Mouse (Mus musculus): ENCODE measurements around the gene Ppp2r5c.

Ppp2r5c gene

DNA sequence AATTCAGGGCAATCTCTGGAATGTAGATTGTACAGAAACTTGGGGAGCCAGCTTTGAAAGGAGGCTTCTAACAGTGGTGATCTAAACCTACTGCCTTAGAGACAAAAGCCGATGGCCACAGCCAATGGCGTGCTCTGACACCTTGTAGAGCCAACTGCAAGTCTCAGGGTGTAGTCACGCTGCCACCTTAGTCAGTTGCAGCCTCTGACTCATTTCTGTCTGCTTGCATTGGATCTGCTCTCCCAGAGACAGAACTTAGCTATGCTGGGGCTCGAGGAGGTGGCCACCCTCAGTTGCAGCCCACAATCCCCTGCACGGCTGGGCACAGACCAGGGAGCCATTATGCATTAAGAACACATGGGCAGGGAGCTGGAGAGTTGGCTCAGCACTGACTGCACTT lies 106.4 kb downstream of the Ppp2r5c start:
- 61% methylated on average over 5 of the region's 5 CpGs for WGBS

DNA sequence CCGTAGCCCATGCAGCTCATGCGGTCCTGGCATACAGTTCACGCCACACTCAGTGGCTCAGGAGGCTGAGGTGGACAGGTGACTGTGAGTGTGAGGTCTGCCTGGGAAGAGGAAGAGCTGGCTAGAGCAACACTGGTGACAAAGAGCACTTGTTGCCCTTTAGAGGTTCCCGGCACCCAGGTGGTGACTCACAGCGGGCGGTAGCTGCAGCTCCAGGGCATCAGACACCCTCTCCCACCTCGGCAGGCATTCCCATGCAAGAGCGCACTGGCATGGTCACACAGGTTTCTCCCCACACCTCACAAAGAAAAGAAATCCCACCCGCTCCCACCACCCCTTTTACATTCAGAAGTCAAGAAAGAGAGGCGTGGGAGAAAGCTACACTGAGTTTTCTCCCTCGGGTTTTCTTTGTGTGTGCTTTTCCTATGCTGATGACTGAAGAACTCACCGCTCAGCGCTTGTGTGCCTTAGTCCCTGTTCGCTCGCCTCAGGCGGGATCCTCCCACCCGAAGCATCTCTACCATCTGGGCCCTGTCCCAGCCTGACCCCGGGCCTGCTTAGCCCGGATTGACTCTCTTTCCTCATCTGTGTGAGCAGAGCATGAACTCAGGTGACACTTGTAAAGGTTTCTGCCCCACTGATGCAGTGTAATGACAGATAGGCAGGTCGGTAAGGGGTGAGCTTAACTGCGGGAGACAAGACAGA lies 108.8 kb downstream of the Ppp2r5c start:
- 60% methylated on average over 21 of the region's 21 CpGs for WGBS

DNA sequence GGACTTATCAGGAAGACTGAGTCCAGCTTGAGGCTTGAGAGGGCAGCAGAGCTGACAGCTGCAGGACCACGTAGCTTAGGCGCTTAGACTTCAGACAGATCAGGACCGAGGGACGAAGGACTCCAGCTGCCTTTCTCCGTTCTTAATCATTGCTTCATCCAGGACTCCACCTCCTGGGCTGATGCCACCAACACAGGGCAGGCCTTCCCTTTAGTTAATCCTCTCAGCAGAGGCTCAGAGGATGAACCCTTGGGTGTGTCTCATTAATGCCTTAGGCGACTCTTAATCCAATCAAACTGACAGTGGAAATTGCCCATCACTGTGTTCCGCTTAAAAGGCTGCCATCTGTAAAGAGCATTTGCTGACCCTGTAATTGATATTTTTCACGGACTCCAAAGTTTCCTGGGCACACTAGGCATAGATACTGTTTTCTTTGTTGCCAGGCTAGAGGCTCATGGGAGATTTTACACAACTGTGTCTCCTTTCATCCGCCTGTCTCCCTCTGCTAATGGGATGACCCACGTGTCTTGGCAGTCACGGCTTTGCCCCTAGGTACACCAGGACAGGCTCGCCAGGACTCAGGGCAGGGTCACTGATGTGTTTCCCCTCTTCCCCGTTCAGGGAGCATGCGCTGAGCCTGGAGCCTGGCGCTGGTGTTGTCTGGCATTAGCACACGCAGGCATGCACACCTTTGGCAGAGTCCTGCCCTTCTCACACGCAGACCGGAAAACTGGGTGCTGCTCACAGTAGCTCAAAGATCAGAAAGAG lies 110.1 kb downstream of the Ppp2r5c start:
- WGBS, result 75% methylated on average over 18 of the region's 18 CpGs

DNA sequence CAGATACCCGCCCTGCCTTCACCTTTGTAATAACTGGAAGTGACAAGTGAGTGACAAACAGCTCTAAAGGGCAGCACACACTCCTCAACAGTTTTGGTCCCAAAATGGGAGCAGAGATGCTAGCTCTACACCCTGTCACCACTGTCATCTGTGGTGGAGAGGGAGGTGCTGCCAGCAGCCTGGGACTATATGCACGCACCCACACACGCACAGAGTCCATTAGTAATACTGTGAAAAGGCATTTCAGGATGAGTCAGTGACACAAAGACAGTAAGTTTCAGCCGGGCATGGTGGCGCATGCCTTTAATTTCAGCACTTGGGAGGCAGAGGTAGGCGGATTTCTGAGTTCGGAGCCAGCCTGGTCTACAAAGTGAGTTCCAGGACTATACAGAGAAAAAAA lies 111.3 kb downstream of the Ppp2r5c start:
- WGBS, result 68% methylated on average over 7 of the region's 7 CpGs

DNA sequence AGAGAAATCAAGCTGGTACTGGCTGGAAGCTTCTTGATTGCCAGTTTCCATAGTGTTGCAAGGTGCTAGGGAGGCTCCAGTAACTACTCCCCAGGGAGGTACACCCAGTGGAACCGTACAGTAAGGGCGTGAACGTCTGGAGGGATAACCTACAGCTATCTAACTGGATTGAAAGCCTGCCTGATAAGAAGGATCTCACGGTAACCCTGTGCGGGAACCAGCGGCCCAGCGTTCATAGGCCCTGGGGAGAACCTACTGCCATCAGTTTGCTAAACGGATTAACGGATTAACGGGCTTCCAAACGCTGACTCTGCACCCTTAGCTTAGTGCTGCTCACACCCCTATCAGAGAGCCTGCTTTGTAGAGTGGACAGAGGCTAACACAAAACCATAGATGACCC lies 116.5 kb downstream of the Ppp2r5c start:
- WGBS, result 84% methylated on average over 11 of the region's 11 CpGs

DNA sequence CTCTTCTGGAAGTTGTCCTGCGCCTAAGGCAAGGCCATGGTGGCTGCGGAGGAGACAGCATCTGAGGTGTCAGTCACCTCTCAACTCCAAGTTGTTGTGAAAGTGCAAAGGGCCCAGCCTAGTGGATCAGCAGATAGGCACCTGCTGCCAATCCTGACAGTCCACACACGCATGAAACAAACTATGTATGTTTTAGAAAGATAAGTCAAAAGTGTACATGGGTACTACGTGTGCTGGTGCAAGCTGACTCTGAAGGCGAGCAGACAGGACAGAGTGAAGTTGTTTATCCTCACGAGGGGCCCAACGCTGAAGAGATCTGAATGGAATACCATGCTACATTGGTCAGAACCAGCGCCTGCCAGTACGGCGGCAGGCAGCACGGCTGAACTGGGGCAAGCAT lies 117.9 kb downstream of the Ppp2r5c start:
- WGBS, result 96% methylated on average over 11 of the region's 11 CpGs

DNA sequence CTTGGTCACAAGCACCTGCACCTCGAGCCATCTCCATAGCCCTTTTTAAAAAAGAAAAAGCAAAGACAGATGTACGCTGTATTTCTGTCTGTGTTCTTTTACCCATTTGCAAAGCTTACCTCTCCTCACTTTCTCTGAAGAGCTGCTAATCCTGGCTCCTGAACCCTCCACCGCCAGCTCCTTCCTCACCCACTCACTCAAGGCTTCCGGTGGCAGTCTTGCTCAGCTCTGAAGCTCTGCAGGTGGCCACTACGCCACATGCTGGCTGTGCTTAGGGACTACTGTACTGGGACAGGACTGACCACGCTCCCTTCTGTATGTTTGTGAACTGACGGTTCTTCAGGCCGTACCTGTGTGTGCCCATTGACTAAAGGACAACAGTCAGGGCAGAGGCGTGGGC lies 119.4 kb downstream of the Ppp2r5c start:
- 60% methylated on average over 9 of the region's 9 CpGs for WGBS

DNA sequence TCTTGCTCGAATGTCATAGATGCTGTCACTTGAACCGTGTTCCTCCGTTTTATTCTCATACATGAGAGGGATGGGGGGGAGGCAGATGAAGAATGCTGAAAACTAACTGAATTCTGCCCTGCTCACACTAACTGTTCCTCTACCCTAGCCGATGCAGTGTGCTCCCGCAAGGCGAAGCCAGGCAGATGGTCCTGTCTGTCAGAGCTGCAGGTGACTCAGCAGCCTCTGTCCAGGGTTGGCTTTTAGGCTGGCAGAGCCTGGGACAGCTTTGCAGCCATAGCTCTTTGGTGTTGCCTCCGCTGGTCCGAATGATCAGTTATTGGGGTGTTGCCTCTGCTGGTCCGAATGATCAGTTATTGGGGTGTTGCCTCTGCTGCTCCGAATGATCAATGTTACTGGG lies 124.1 kb downstream of the Ppp2r5c start:
- 76% methylated on average over 10 of the region's 10 CpGs for WGBS

DNA sequence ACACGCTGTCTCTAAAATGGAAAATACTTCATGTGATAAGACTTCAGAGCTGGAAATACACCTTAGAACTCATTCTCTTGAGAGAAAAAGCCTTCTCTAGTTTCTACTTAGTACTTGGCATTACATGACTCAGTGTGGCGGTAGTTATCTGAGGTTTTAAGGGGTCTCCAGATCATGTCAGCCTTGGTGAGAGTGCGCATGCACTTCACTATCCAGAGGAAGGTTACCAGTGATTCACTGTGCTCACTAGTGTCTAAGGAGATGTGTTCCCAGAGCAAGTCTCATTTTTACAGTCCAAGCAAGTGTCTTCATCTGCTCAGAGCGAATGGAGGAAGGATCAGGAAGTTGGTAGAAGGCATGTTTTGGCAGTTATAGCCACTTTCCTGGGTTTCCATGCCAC lies 125.4 kb downstream of the Ppp2r5c start:
- WGBS, result 94% methylated on average over 4 of the region's 4 CpGs

DNA sequence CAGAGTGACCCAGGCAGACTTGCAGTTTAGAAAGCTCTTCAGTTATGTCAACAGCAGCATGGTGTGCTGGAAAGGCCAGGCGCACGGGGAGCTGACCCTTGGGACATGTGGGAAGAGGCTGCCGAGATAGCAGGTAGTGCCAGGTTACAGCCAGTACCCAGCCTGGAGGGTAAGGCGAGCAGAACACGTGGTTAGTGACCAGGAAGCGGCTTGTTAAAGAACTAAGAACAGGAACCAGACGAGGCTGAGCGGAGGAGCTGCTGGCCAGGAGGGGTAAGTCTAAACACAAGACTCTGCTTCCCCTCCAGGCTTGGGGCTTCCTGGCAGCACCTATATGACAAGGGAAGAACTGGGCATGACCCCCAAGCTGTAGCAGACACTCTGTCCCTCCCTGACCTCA lies 126.7 kb downstream of the Ppp2r5c start:
- 86% methylated on average over 8 of the region's 8 CpGs for WGBS

DNA sequence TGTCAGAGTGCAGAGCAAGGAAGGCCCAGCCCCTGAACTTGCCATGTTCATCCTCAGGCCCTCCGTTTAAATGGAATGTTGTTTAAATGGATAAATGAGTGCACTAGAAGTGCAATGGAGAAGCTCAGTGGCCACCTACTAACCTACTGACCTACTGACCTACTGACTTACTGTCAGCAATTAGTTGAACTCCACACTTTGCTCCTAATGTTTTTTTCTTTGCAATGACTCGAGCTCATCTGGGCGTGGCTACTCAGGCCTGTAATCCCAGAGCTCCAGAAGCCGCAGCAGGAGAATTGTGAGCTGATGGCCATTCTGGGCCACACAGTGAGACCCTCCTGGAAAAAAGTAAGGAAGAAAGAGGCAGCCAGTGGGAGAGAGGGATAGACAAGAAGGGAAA lies 129.0 kb downstream of the Ppp2r5c start:
- WGBS, result 85% methylated on average over 4 of the region's 4 CpGs

DNA sequence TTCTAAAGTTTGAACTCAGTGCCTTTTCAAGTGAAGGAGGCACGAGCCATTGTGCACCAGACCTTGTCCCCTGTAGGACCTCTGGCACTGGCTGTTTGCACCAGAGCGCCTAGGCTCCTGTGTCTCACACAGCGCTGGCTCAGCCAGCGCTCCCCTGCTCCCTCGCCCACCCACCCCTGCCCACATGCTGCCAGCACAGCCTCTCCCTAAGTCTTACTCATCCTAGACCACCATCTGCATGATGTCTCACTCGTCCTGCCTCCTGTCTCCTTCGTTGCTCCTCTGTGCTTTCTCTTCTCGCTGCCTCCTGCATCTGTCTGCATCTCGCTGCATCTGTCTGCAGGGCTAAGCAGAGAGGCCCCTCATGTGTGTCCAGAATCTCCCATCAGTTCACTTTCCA lies 131.4 kb downstream of the Ppp2r5c start:
- WGBS, result 57% methylated on average over 9 of the region's 9 CpGs

DNA sequence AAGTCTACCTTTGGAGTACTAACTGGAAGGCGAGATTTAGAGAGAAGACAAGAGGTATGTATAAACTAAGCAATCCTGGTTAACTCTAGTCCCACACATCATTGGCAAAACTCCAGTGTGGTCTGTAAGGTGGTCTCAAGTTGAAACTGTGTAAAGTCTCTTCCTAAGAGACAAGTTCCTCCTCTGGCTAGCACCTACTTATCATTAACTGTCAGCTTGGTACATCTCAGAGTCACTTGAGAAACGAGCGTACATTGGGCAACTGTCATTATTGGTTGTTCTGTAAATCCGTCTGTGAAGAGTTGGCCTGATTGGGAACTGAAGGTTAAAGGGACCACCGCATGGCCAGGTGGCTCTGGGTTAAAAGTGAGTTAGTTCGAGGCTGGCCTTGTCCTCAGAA lies 141.7 kb downstream of the Ppp2r5c start:
- WGBS, result 86% methylated on average over 6 of the region's 6 CpGs

DNA sequence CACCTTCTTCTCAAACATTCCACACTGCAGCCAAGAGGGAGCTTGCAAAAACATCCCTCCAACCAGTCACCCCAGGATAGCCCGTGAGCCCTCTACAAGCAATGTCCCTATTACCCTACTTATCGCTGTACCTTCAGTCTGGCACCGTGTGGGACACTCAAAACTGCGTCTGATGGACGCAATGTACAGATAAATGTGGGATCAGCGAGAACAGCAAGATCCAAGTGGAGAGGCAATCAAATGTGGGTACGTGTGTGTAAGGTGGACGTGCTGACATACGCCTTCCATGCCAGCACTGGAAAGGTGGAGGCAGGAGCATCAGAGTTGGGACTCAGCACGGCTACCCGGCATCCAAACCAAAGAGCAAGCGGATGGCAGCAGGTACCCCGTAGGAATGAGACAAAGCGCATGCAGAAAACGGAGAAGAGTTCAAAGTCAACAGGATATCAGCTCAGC lies 143.9 kb downstream of the Ppp2r5c start:
- WGBS, result under 1% methylated on average over 15 of the region's 15 CpGs

DNA sequence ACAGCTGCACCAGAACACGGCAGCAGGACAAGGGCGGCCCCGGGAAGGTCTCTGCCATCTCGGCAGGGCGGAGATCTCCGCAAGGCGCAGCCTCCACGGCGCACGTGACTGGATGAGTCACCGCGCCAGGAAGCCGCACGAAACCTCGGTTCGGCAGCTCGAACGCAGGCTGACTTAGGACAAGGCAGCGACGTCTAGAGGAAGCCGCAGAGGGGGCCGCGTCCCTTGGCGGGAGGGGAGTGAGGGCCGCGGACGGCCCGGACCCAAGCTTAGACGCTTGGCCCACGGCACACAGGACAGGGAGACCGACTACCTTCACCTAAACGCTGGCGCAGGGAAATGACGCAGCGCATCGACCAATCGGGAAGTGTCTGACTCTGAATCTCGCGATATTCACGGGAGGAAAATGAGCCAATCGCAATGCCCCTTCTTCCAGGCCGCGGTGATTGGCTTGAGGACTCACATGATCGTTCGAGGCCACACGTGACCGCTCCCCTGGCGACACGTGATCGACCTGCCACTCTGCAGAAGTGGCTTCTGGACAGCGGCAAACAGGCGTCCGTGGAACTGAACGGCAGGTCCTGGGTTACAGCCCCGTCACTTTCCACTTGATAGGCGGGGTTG lies 144.5 kb downstream of the Ppp2r5c start:
- under 1% methylated on average over 56 of the region's 56 CpGs for WGBS

DNA sequence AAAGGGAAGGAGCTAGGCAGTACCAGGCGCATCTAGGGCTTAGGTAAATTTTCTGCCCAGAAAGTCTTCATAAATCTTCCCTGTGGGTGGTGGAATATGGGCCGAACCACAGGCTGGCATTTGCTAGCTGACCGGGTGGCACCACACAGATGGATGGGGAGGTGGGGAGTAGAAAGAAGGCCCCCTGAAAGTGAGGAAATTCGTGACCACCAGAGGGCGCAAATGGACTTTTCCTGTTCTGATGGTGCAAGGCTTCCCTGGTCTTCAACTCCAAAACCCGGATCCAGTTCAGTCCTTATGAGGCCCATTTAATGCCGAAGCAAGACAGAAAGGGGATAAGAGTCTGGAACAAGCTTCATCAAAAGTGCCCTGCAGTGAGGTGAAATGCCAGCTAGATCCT lies 151.6 kb downstream of the Ppp2r5c start:
- 8% methylated on average over 7 of the region's 7 CpGs for WGBS

DNA sequence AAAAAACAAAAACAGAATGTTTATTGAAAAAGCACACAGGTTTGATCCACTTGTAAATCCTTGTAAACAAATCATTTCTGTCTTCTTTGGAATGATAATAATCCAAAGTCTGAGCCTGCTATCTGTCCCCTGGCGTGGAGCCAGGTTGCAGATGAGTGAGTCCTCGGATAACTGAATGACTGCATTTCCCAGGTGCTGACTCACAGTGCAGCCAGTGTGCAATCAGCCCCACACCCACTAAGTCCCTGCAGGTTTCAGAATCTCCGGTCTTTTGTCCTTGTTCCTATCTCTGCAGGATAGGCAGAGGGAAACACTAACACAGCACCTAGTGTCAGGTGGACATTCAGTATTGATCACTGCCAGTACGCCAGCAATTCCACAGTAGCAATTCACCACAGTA lies 152.9 kb downstream of the Ppp2r5c start:
- WGBS, result 39% methylated on average over 4 of the region's 4 CpGs

DNA sequence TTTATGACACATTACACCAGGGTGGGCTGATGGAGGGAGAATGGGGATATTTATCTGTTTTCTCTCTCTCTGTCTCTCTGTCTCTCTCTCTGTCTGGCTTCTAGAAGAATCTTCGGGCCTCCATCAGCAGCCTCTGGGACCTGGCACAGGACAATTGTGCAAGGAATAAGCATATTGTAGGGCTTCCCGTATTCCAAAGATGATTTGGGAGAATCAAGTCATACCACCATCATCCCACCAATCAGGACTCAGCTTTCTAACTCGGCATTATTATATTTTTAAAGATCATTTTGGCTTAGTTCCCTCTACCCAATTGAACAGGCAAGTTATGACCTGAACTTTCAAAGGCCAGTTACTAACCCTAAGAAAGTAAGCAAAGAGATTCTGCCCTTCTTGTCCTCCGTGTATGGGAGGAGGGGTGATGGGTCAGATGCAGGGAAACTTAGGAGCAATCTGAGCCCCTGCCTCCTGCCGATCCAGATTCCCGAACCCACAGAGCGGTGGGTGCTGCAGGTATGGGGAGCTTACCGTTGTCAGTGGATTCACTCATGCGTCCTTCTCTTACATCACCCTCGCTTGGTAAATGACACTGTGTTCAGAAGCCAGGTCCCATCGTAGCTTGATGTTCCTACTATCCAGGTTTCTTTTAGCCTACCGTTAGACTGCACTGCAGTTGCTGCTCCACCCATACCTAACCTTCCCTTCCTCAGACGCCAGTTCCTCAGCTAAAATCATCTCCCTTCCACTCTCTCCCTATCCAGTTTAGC lies 153.5 kb downstream of the Ppp2r5c start:
- WGBS, result 25% methylated on average over 13 of the region's 13 CpGs

DNA sequence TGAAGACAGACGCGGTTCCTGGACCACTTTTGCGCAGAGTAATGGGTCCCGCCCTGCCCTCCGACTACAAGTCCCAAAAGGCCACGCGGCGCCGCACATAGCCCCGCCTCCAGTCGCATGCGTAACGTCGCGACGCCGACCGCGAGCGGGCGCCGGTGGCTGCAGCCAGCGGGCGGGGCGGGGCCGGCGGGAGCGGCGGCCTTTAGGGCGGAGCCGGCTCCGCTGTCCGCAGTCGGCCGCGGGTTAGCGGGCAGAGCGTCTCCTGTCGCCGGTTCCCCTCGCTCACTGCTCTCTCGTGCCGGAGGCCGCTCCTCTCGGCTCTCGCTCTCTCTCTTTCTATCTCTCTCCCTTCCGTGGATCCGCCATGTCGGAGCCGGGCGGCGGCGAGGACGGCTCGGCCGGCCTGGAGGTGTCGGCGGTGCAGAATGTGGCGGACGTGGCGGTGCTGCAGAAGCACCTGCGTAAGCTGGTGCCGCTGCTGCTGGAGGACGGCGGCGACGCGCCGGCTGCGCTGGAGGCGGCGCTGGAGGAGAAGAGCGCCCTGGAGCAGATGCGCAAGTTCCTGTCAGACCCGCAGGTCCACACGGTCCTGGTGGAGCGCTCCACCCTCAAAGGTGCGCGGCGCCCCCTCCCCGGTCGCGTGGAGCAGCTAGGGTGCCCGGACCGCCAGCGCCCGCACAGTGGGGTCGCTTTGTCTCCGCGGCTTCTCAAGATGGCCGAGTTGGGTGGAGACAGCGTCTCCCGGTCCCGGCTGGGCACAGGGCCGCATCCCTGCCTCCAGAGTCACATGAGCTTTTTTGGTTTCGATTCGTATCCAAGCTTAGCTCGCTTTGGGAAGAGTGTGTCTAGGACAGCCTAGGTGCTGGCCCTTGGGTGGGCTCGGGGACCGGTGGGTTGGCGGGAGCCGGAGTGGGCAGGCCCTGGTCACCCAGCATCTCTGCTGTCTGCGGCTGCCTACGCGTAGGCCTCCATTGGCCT lies 154.6 kb downstream of the Ppp2r5c start, which contains the start of gene Dync1h1:
Gene Dync1h1, plus strand, starts transcription at position 212 of the 978 bp plus-strand sequence.
- under 1% methylated on average over 98 of the region's 105 CpGs for WGBS

DNA sequence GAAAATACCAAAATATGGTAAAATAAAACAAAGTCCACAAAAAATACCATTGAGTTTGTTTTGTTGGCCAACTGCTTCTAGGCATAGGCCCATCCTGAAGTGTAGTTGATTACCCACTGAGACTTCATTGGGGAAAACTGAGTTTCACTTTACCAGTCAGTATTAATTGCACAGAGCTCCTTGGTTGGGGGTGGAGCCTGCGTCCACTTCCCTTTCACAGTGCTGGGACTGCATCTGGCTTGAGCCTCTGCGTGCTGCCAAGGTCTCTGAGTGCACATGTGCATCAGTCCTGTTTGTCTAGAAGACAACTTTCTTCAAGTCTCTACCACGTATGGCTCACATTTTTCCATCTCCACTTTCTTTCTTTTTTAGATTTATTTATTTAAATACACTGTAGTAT lies 159.2 kb downstream of the Ppp2r5c start:
- 48% methylated on average over 3 of the region's 3 CpGs for WGBS

DNA sequence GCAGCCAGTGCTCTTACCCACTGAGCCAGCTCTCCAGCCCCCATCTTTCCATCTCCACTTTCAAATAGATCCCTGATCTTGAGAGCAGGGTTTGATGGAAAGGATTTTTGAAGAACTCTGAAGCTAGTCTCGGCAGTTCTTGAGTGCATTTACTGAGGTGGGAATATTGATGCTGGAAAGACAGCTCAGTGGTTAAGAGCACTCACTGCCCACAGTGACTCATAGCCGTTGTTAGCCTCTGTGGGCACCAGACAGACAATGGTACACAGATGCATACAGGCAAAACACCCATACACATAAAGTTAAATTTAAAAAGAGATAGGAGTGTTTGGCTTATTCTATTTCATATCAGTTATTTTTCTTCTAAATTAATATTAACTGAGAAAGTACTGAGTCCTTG lies 159.8 kb downstream of the Ppp2r5c start:
- 44% methylated on average over 2 of the region's 2 CpGs for WGBS
